Mouse (Mus musculus): Measurements from ENCODE around the gene Mcrip1. TPM values are rescaled to one million over a fixed set of nuclear protein-coding genes. Genes with fewer than 3 reads are reported as not detected.
A peak's percentile ranks its signal among the peaks of the same experiment; 100 is the strongest.

The Mcrip1 gene
- polyA plus RNA-seq, 1 experiment from 2014 or later: 252 TPM

DNA sequence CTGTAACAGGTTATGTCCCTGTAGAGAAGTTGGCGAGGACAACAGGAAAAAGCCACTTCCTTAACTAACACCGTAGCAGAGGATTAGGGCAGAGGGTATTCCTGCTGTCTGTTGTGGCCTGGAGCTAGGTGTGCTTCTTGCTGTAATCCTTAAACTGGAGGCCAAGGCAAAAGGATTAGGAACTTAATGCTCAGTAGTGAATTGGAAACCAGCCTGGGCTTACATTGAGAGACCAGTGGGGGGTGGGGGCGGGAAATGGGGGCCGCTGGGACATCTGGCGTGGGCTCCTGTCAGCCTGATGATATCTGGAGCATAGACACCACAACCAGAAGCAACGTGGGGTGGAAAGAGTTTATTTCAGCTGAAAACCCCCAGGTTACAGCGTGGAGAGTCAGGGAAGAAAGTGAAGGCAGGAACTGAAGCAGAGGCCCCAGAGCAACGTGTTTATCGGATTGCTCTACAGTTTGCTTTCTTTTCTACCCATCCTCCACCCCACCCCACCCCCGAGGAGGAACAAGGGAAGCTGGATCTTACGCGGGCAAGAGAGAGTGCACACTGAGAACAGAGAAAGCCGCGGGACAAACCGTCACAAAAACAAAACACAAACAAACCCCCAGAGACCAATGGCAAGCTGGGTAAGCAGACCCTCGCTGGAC, 39.0 kb downstream of the Mcrip1 start:
- WGBS: 11% methylated on average over 16 of the region's 16 CpGs

DNA sequence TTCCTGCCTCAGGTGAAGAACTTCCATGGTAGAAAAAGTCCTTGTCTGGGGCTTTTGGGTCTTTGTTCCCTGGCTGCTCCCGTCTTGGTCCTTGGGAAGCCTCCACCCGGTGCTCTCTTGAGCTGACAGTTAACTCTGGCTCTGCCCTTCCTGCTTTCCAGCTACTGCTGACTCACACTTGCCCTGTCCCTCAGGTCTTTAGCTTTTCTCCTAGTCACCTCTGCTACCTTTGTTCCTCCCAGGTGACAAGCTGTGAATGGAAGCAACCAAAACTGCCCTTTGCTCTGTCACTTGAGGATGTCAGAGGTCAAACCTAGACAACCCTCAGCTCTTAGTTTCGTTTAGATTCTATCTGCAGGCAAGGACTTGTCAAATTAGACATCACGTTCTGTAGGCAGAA, 39.6 kb downstream of the Mcrip1 start:
- ATAC-seq (ENCODE audit: insufficient number of reproducible peaks, low FRiP score, low TSS enrichment, low read depth) (no peak), DNase-seq (ENCODE audit: low spot score) (no peak)
- no peak overlapping the region for H3K4me3 ChIP-seq (ENCODE audit: low read depth, low read length)
- H3K9ac ChIP-seq (ENCODE audit: low read length): no peak overlapping the region
- H3K4me2 ChIP-seq (ENCODE audit: low read depth, severe bottlenecking): no peak overlapping the region
- no peaks in the 10 kb centered on the region for H3K36me3 ChIP-seq (ENCODE audit: control insufficient read depth, insufficient read depth, low read length)
- no peaks in the 10 kb centered on the region for H3K27me3 ChIP-seq (ENCODE audit: control insufficient read depth, insufficient read depth, low read length)
- 44% methylated on average over 4 of the region's 4 CpGs for WGBS
- H3K4me1 ChIP-seq (ENCODE audit: control insufficient read depth, insufficient read depth, low read length): peaks cover 5% of the 10 kb centered on the region; the same call in 1 of the 2 replicates
- no peak overlapping the region for H3K27ac ChIP-seq (replicated peaks; ENCODE audit: low read depth, low read length)
- no peaks in the 10 kb centered on the region for H3K9me3 ChIP-seq (ENCODE audit: control insufficient read depth, low read length)

More for the DNA sequence above, 39.0 kb downstream of the Mcrip1 start:
- Histone ChIP-seq H3K27me3 (ENCODE audit: control insufficient read depth, insufficient read depth, low read length) (no peaks in the 10 kb centered on the region), H3K4me2 (ENCODE audit: low read depth, severe bottlenecking) (peak overlapping the region; percentile 37), H3K9me3 (ENCODE audit: control insufficient read depth, low read length) (no peaks in the 10 kb centered on the region), H3K9ac (ENCODE audit: low read length) (peak overlapping the region; percentile 52; the same call in 1 of the 2 replicates), H3K4me3 (ENCODE audit: low read depth, low read length) (no peak overlapping the region), H3K36me3 (ENCODE audit: control insufficient read depth, insufficient read depth, low read length) (no peaks in the 10 kb centered on the region), H3K27ac (replicated peaks; ENCODE audit: low read depth, low read length) (no peak overlapping the region), H3K4me1 (ENCODE audit: control insufficient read depth, insufficient read depth, low read length) (peaks cover 5% of the 10 kb centered on the region; the same call in 1 of the 2 replicates)
- DNase-seq (ENCODE audit: low spot score): no peak
- no peak for ATAC-seq (ENCODE audit: insufficient number of reproducible peaks, low FRiP score, low TSS enrichment, low read depth)

DNA sequence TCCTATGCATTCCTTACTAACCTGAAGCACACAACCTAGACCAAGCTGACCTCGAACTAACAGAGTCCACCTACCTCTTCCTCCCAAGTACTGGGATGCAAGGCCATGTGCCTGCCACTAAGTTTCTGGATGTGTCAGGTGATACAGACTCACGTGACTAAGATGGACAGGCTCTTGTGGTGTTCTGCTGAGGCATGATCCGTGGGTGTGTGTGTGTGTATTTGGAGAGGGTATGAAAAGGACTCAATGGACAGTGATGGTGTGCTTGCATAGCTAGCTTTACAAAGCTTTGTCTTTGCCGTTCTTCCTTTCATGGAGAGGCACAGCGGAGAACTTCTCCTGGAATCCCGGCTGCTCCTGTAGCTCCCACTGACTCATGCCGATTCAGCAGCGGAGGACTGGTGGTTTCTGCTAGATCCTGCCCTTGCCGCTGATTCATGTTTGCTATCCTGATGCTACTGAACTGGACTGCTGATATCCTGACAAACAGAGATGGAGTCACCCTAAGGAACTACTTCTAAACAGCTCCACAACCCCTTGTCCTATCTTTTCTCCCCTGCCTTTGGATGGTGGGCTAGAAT, 41.1 kb downstream of the Mcrip1 start:
- no peak for ATAC-seq (ENCODE audit: insufficient number of reproducible peaks, low FRiP score, low TSS enrichment, low read depth)

DNA sequence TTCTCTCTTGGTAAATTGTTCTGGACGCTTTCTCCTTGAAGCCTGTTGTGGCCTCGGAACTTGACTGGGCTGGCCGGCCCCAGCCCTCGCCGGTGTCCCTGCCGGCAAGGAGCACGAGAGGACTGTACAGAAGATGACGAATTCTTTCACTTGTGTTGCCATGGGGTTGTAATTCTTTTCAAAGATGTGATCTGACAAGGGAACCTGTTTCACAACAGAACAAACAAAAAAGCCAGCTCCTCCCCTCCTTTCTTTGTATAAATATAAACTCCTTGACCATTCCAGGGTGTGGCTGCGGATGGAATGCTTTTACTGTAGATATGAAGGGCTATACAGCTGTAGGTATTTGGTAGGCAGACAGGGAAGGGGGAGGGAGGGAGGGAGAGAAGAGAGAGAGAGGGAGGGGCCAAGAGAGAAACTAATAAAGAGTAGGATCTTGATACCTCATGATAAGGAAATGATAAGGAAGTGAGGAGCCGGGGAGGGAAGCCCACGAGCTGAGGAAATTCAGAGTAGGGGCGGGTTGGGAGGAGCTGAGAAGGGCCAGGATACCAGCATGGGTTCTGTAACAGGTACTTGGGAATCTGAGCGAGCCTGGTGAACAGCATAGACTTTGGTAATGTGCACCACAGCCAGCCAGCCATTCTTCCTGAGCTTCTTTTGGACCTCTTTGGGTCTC, 41.8 kb downstream of the Mcrip1 start:
- no peaks in the 10 kb centered on the region for H3K9me3 ChIP-seq (ENCODE audit: control insufficient read depth, low read length)
- H3K4me2 ChIP-seq (ENCODE audit: low read depth, severe bottlenecking): no peak overlapping the region
- no peak for DNase-seq (ENCODE audit: low spot score)

More for the DNA sequence above, 41.1 kb downstream of the Mcrip1 start:
- Histone ChIP-seq H3K27ac (replicated peaks; ENCODE audit: low read depth, low read length) (no peak overlapping the region), H3K4me1 (ENCODE audit: control insufficient read depth, insufficient read depth, low read length) (peaks cover 5% of the 10 kb centered on the region; the same call in 1 of the 2 replicates), H3K27me3 (ENCODE audit: control insufficient read depth, insufficient read depth, low read length) (no peaks in the 10 kb centered on the region), H3K36me3 (ENCODE audit: control insufficient read depth, insufficient read depth, low read length) (no peaks in the 10 kb centered on the region), H3K9ac (ENCODE audit: low read length) (no peak overlapping the region), H3K4me3 (ENCODE audit: low read depth, low read length) (no peak overlapping the region), H3K4me2 (ENCODE audit: low read depth, severe bottlenecking) (no peak overlapping the region), H3K9me3 (ENCODE audit: control insufficient read depth, low read length) (no peaks in the 10 kb centered on the region)
- no peak for DNase-seq (ENCODE audit: low spot score)
- 91% methylated on average over 9 of the region's 9 CpGs for WGBS

DNA sequence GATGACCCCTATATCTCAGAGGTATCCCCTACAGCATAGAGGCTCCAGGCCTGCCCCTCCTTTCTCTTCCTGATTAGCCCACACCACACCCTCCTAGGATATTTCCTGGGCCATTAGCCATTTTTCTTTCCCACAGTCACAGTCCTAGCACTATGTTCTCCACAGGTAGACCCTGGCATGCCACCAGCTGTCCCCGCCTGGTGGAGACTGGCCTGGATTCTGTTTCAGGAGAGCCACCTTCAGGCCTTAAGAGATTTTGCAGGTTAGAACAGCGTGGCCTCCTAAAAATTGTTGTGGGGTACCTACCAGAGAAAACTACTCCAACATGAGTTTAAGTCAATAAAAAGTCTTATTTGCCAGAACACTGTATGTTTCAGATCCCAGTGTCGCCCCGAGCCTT, 42.6 kb downstream of the Mcrip1 start:
- Histone ChIP-seq H3K9ac (ENCODE audit: low read length) (no peak overlapping the region), H3K4me2 (ENCODE audit: low read depth, severe bottlenecking) (no peak overlapping the region), H3K27me3 (ENCODE audit: control insufficient read depth, insufficient read depth, low read length) (no peaks in the 10 kb centered on the region), H3K4me1 (ENCODE audit: control insufficient read depth, insufficient read depth, low read length) (peaks cover 5% of the 10 kb centered on the region; the same call in 1 of the 2 replicates), H3K9me3 (ENCODE audit: control insufficient read depth, low read length) (no peaks in the 10 kb centered on the region), H3K27ac (replicated peaks; ENCODE audit: low read depth, low read length) (no peak overlapping the region), H3K36me3 (ENCODE audit: control insufficient read depth, insufficient read depth, low read length) (no peaks in the 10 kb centered on the region), H3K4me3 (ENCODE audit: low read depth, low read length) (no peak overlapping the region)
- 60% methylated on average over 4 of the region's 4 CpGs for WGBS
- no peak for ATAC-seq (ENCODE audit: insufficient number of reproducible peaks, low FRiP score, low TSS enrichment, low read depth)
- no peak for DNase-seq (ENCODE audit: low spot score)

More for the DNA sequence above, 41.8 kb downstream of the Mcrip1 start:
- H3K4me3 ChIP-seq (ENCODE audit: low read depth, low read length): no peak overlapping the region
- H3K27me3 ChIP-seq (ENCODE audit: control insufficient read depth, insufficient read depth, low read length): no peaks in the 10 kb centered on the region
- 80% methylated on average over 13 of the region's 13 CpGs for WGBS
- no peak overlapping the region for H3K9ac ChIP-seq (ENCODE audit: low read length)
- H3K27ac ChIP-seq (replicated peaks; ENCODE audit: low read depth, low read length): no peak overlapping the region
- H3K4me1 ChIP-seq (ENCODE audit: control insufficient read depth, insufficient read depth, low read length): peaks cover 5% of the 10 kb centered on the region; the same call in 1 of the 2 replicates
- ATAC-seq (ENCODE audit: insufficient number of reproducible peaks, low FRiP score, low TSS enrichment, low read depth): no peak
- no peaks in the 10 kb centered on the region for H3K36me3 ChIP-seq (ENCODE audit: control insufficient read depth, insufficient read depth, low read length)

DNA sequence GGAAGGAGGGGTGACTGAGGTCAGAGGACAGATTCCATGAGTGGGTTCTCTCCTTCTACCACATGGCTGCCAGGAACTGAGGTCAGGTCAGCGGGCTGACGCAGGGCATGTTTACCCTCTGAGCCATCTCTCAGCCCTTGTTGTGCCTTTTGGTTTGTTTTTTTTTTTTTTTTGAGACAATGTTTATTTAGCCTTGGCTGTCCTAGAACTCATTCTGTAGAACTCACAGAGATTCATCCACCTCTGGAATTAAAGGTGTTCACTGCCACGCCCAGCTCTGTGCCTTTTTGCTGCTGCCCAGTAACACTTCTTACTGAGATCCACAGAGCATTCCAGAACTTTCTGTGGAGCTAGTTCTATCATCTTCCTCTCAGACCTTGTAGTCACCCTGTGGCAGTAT, 43.9 kb downstream of the Mcrip1 start:
- ATAC-seq (ENCODE audit: insufficient number of reproducible peaks, low FRiP score, low TSS enrichment, low read depth) (no peak), DNase-seq (ENCODE audit: low spot score) (no peak)
- no peak overlapping the region for H3K4me3 ChIP-seq (ENCODE audit: low read depth, low read length)
- peaks cover 4% of the 10 kb centered on the region; the same call in 1 of the 2 replicates for H3K4me1 ChIP-seq (ENCODE audit: control insufficient read depth, insufficient read depth, low read length)
- no peaks in the 10 kb centered on the region for H3K9me3 ChIP-seq (ENCODE audit: control insufficient read depth, low read length)
- no peak overlapping the region for H3K27ac ChIP-seq (replicated peaks; ENCODE audit: low read depth, low read length)
- H3K9ac ChIP-seq (ENCODE audit: low read length): no peak overlapping the region
- no peak overlapping the region for H3K4me2 ChIP-seq (ENCODE audit: low read depth, severe bottlenecking)
- 90% methylated on average over 3 of the region's 3 CpGs for WGBS
- H3K36me3 ChIP-seq (ENCODE audit: control insufficient read depth, insufficient read depth, low read length): no peaks in the 10 kb centered on the region
- no peaks in the 10 kb centered on the region for H3K27me3 ChIP-seq (ENCODE audit: control insufficient read depth, insufficient read depth, low read length)

DNA sequence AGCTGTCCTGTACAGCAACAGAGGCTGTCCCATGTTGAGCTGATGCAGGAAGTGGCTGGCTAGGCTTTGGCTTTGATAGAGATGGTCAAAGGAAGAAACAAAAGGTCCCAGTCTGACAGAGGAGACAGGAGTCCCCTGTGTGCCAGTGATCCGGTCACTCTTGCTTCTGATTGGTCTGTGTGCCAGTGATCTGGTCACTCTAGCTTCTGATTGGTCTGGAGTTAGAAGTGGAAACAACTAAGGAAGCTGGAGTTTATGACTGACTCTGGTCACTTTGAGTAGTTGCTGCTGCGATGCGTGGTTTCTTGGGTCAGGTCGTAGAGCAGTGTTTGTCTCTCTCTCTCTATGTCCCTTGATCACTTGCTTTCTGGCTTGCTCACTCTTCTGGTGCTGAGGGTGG, 47.8 kb downstream of the Mcrip1 start:
- no peaks in the 10 kb centered on the region for H3K9me3 ChIP-seq (ENCODE audit: control insufficient read depth, low read length)
- no peaks in the 10 kb centered on the region for H3K4me1 ChIP-seq (ENCODE audit: control insufficient read depth, insufficient read depth, low read length)
- no peak overlapping the region for H3K4me2 ChIP-seq (ENCODE audit: low read depth, severe bottlenecking)
- H3K4me3 ChIP-seq (ENCODE audit: low read depth, low read length): no peak overlapping the region
- no peak overlapping the region for H3K27ac ChIP-seq (replicated peaks; ENCODE audit: low read depth, low read length)
- no peaks in the 10 kb centered on the region for H3K27me3 ChIP-seq (ENCODE audit: control insufficient read depth, insufficient read depth, low read length)
- no peak overlapping the region for H3K9ac ChIP-seq (ENCODE audit: low read length)
- DNase-seq (ENCODE audit: low spot score) (no peak), ATAC-seq (ENCODE audit: insufficient number of reproducible peaks, low FRiP score, low TSS enrichment, low read depth) (no peak)
- H3K36me3 ChIP-seq (ENCODE audit: control insufficient read depth, insufficient read depth, low read length): peaks cover 8% of the 10 kb centered on the region; the same call in 1 of the 2 replicates
- 90% methylated on average over 4 of the region's 4 CpGs for WGBS

DNA sequence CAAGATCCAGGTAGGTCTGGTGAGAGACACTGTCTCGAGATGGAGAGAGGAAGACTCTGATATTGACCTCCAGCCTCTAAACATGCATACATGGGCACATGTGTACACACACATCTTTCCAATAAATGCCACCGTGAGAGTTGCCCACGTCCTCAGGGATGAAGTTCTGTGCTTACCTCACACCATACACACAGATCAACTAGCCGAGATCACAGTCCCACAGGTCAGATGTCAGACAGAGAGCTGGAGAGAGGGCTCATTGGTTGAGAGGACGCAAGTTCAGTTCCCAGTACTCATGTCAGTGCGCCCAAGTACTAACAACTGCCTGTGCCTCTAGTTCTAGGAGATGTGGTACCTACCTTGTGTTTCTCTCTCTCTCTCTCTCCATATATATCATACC, 48.5 kb downstream of the Mcrip1 start:
- Histone ChIP-seq H3K9me3 (ENCODE audit: control insufficient read depth, low read length) (no peaks in the 10 kb centered on the region), H3K4me3 (ENCODE audit: low read depth, low read length) (no peak overlapping the region), H3K27me3 (ENCODE audit: control insufficient read depth, insufficient read depth, low read length) (no peaks in the 10 kb centered on the region), H3K27ac (replicated peaks; ENCODE audit: low read depth, low read length) (no peak overlapping the region), H3K9ac (ENCODE audit: low read length) (no peak overlapping the region), H3K4me2 (ENCODE audit: low read depth, severe bottlenecking) (0 out of 2 replicates have a peak overlapping the region, but pooled peaks have one; percentile 1), H3K36me3 (ENCODE audit: control insufficient read depth, insufficient read depth, low read length) (peaks cover 12% of the 10 kb centered on the region; the same call in 1 of the 2 replicates), H3K4me1 (ENCODE audit: control insufficient read depth, insufficient read depth, low read length) (no peaks in the 10 kb centered on the region)
- no peak for DNase-seq (ENCODE audit: low spot score)
- ATAC-seq (ENCODE audit: insufficient number of reproducible peaks, low FRiP score, low TSS enrichment, low read depth): no peak
- 69% methylated on average over 6 of the region's 6 CpGs for WGBS
